Mouse (Mus musculus): Measurements from ENCODE around the gene Pip5k1c.

GRCm38 (mm10) chr10:81245166-81245565 lies 47.6 kb upstream of the Pip5k1c start:
- TF ChIP-seq POLR2A (IDR thresholded peaks at IDR 0.05; ENCODE audit: insufficient read depth, low read depth, low read length), result no peak
- TF ChIP-seq CTCF (IDR thresholded peaks at IDR 0.05; ENCODE audit: insufficient read depth, low read depth, low read length), result no peak

Measured in olfactory bulb, adult 2 months (tissue).